Mouse (Mus musculus) MEL (cell line): ENCODE data around the gene Aspg. TPM values are rescaled to one million over a fixed set of nuclear protein-coding genes. Genes with fewer than 3 reads are reported as not detected.

Source experiments
- DNase-seq: peaks from one replicate; pipeline ENCODE4 v3.0.0; 2011; ENCODE audit warnings: low read depth, low spot score
- H3K27ac ChIP-seq: 2 replicates; pipeline ENCODE4 v1.5.1; 2012; ENCODE audit warnings: low read depth, mild to moderate bottlenecking, control low read depth, low read length, moderate library complexity; ENCODE audit not compliant: control insufficient read depth
- H3K27me3 ChIP-seq, 2 experiments: fragments of 150-350 bp in 1 of 2; sonication (generic) in 1 of 2; 2 replicates each; pipeline ENCODE4 v1.6.1; 2012; ENCODE audit warnings: low read length in 2 of 2, mild to moderate bottlenecking in 2 of 2, improper control_type of control experiment in 1 of 2, moderate library complexity in 1 of 2; ENCODE audit not compliant: insufficient read depth in 2 of 2, control insufficient read depth in 1 of 2
- H3K36me3 ChIP-seq, 2 experiments: 2 replicates each; pipeline ENCODE4 v1.6.1; 2012 to 2014; ENCODE audit warnings: low read length in 2 of 2, improper control_type of control experiment in 1 of 2, inconsistent platforms in 1 of 2, mild to moderate bottlenecking in 1 of 2; ENCODE audit not compliant: insufficient read depth in 2 of 2, control insufficient read depth in 1 of 2
- H3K4me1 ChIP-seq, 2 experiments: fragments of 150-350 bp in 1 of 2; sonication (generic) in 1 of 2; 2 replicates each; pipeline ENCODE4 v1.6.1; 2012; ENCODE audit warnings: low read length in 2 of 2, improper control_type of control experiment in 1 of 2, mild to moderate bottlenecking in 1 of 2; ENCODE audit not compliant: insufficient read depth in 2 of 2, control insufficient read depth in 1 of 2
- H3K4me3 ChIP-seq, 2 experiments: fragments of 150-350 bp in 1 of 2; sonication (generic) in 1 of 2; 2 replicates each; pipeline ENCODE4 v1.5.1; 2012; ENCODE audit warnings: low read depth in 2 of 2, low read length in 2 of 2, mild to moderate bottlenecking in 2 of 2, moderate library complexity in 2 of 2, control low read depth in 1 of 2, improper control_type of control experiment in 1 of 2; ENCODE audit not compliant: control insufficient read depth in 1 of 2, insufficient read depth in 1 of 2
- H3K79me2 ChIP-seq: 2 replicates; pipeline ENCODE4 v1.6.1; 2012; ENCODE audit warnings: mild to moderate bottlenecking, low read length, moderate library complexity; ENCODE audit not compliant: control insufficient read depth, poor library complexity, insufficient read depth
- H3K9ac ChIP-seq: 2 replicates; pipeline ENCODE4 v1.6.1; 2012; ENCODE audit warnings: low read depth, mild to moderate bottlenecking, control low read depth, low read length, moderate library complexity; ENCODE audit not compliant: control insufficient read depth, poor library complexity, severe bottlenecking
- H3K9me3 ChIP-seq: fragments of 150-350 bp; sonication (generic); replicated peaks from 2 replicates; pipeline ENCODE4 v1.6.1; 2012; ENCODE audit warnings: mild to moderate bottlenecking, low read length, improper control_type of control experiment, moderate library complexity; ENCODE audit not compliant: insufficient read depth
- BHLHE40 ChIP-seq: IDR thresholded peaks from 2 replicates; pipeline ENCODE4 v1.6.1; 2012; ENCODE audit warnings: low read depth, mild to moderate bottlenecking, inconsistent platforms, low read length, improper control_type of control experiment, borderline replicate concordance
- CHD1 ChIP-seq: IDR thresholded peaks from 2 replicates; pipeline ENCODE4 v1.6.1; 2012; ENCODE audit warnings: low read depth, mild to moderate bottlenecking, inconsistent platforms, low read length, improper control_type of control experiment
- CHD2 ChIP-seq: IDR thresholded peaks from 2 replicates; pipeline ENCODE4 v1.6.1; 2011; ENCODE audit warnings: low read length, improper control_type of control experiment
- CTCF ChIP-seq, 3 experiments: IDR thresholded peaks in 2 of 3; conservative IDR thresholded peaks in 1 of 3; 2 replicates each; pipeline ENCODE4 v1.5.1; 2011 to 2012; ENCODE audit warnings: low read length in 3 of 3, low read depth in 2 of 3, mild to moderate bottlenecking in 2 of 3, improper control_type of control experiment in 1 of 3, inconsistent platforms in 1 of 3, mixed read lengths in 1 of 3, moderate library complexity in 1 of 3; ENCODE audit not compliant: control insufficient read depth in 1 of 3, insufficient read depth in 1 of 3, poor library complexity in 1 of 3, severe bottlenecking in 1 of 3
- E2F4 ChIP-seq: IDR thresholded peaks from 2 replicates; pipeline ENCODE4 v1.6.1; 2011; ENCODE audit warnings: low read depth, low read length, improper control_type of control experiment, borderline replicate concordance
- ELF1 ChIP-seq: IDR thresholded peaks from 2 replicates; pipeline ENCODE4 v1.6.1; 2014; ENCODE audit warnings: low read depth, mild to moderate bottlenecking, inconsistent platforms, low read length, improper control_type of control experiment, moderate library complexity
- EP300 ChIP-seq, 2 experiments: IDR thresholded peaks; 2 replicates each; pipeline ENCODE4 v1.6.1; 2011; ENCODE audit warnings: improper control_type of control experiment in 2 of 2, low read length in 2 of 2, low read depth in 1 of 2, mild to moderate bottlenecking in 1 of 2
- ETS1 ChIP-seq: IDR thresholded peaks from 2 replicates; pipeline ENCODE4 v1.6.1; 2012; ENCODE audit warnings: low read depth, mild to moderate bottlenecking, inconsistent platforms, low read length, improper control_type of control experiment, moderate library complexity
- JUND ChIP-seq: IDR thresholded peaks from 2 replicates; pipeline ENCODE4 v1.6.1; 2011; ENCODE audit warnings: low read depth, mild to moderate bottlenecking, improper control_type of control experiment, low read length
- KAT2A ChIP-seq: conservative IDR thresholded peaks from 2 replicates; pipeline ENCODE4 v1.6.1; 2012; ENCODE audit warnings: low read depth, low read length, improper control_type of control experiment, inconsistent platforms
- MAFK ChIP-seq: IDR thresholded peaks from 2 replicates; pipeline ENCODE4 v1.6.1; 2011; ENCODE audit warnings: low read depth, mild to moderate bottlenecking, low read length, improper control_type of control experiment, borderline replicate concordance
- MAX ChIP-seq: IDR thresholded peaks from 2 replicates; pipeline ENCODE4 v1.6.1; 2011; ENCODE audit warnings: low read length, improper control_type of control experiment
- MXI1 ChIP-seq: IDR thresholded peaks from 2 replicates; pipeline ENCODE4 v1.6.1; 2011; ENCODE audit warnings: mild to moderate bottlenecking, low read depth, low read length, improper control_type of control experiment
- MYB ChIP-seq: IDR thresholded peaks from 2 replicates; pipeline ENCODE4 v1.6.1; 2011; ENCODE audit warnings: mild to moderate bottlenecking, low read depth, low read length, improper control_type of control experiment
- MYC ChIP-seq: IDR thresholded peaks from 2 replicates; pipeline ENCODE4 v1.6.1; 2011; ENCODE audit warnings: low read depth, mild to moderate bottlenecking, low read length, improper control_type of control experiment, moderate library complexity
- POLR2AphosphoS2 ChIP-seq: IDR thresholded peaks from 2 replicates; pipeline ENCODE4 v1.6.1; 2011; ENCODE audit warnings: low read length, improper control_type of control experiment
- RCOR1 ChIP-seq: IDR thresholded peaks from 2 replicates; pipeline ENCODE4 v1.6.1; 2012; ENCODE audit warnings: low read depth, mild to moderate bottlenecking, inconsistent platforms, low read length, improper control_type of control experiment
- SIN3A ChIP-seq: IDR thresholded peaks from 2 replicates; pipeline ENCODE4 v1.6.1; 2012; ENCODE audit warnings: low read length, improper control_type of control experiment, inconsistent platforms
- SMC3 ChIP-seq: IDR thresholded peaks from 2 replicates; pipeline ENCODE4 v1.6.1; 2011; ENCODE audit warnings: low read depth, low read length, improper control_type of control experiment
- TAL1 ChIP-seq: IDR thresholded peaks from 2 replicates; pipeline ENCODE4 v1.6.1; 2012; ENCODE audit warnings: mild to moderate bottlenecking, inconsistent platforms, low read length, moderate library complexity, mixed read lengths
- TBP ChIP-seq: IDR thresholded peaks from 2 replicates; pipeline ENCODE4 v1.8.0; 2011; ENCODE audit warnings: low read depth, low read length, improper control_type of control experiment
- TCF12 ChIP-seq: IDR thresholded peaks from 2 replicates; pipeline ENCODE4 v1.6.1; 2014; ENCODE audit warnings: low read depth, mild to moderate bottlenecking, inconsistent platforms, low read length, improper control_type of control experiment, moderate library complexity
- UBTF ChIP-seq: IDR thresholded peaks from 2 replicates; pipeline ENCODE4 v1.6.1; 2012; ENCODE audit warnings: low read depth, mild to moderate bottlenecking, inconsistent platforms, low read length, improper control_type of control experiment, moderate library complexity, borderline replicate concordance; ENCODE audit not compliant: insufficient read depth
- USF1 ChIP-seq: IDR thresholded peaks from 2 replicates; pipeline ENCODE4 v1.6.1; 2014; ENCODE audit warnings: low read depth, mild to moderate bottlenecking, inconsistent platforms, low read length, improper control_type of control experiment, moderate library complexity
- USF2 ChIP-seq, 2 experiments: IDR thresholded peaks; 2 replicates each; pipeline ENCODE4 v1.6.1; 2011 to 2012; ENCODE audit warnings: improper control_type of control experiment in 2 of 2, low read length in 2 of 2, borderline replicate concordance in 1 of 2, inconsistent platforms in 1 of 2, low read depth in 1 of 2, mild to moderate bottlenecking in 1 of 2; ENCODE audit not compliant: insufficient read depth in 1 of 2
- ZKSCAN1 ChIP-seq: IDR thresholded peaks from 2 replicates; pipeline ENCODE4 v1.6.1; 2012; ENCODE audit warnings: low read depth, mild to moderate bottlenecking, inconsistent platforms, low read length, improper control_type of control experiment, moderate library complexity
- ZMIZ1 ChIP-seq: IDR thresholded peaks from 2 replicates; pipeline ENCODE4 v1.6.1; 2012; ENCODE audit warnings: low read depth, mild to moderate bottlenecking, inconsistent platforms, low read length, improper control_type of control experiment, moderate library complexity
- polyA plus RNA-seq, 2 experiments: library from polyadenylated mRNA; stranded (reverse) in 1 of 2; unstranded in 1 of 2; fragments of >175 nt in 1 of 2; fragments of >200 nt in 1 of 2; gene quantifications; 2 replicates each; pipeline versions ENCODE4 v1.2.1 to v1.2.4; 2012; ENCODE audit warnings: low replicate concordance in 2 of 2, low read depth in 1 of 2; ENCODE audit not compliant: insufficient read length in 2 of 2, insufficient read depth in 1 of 2, missing spikeins in 1 of 2
- total RNA-seq: library from RNA; depleted of rRNA; stranded (reverse); fragments of 300-350 nt; gene quantifications from 2 replicates; pipeline ENCODE4 v1.2.3, GENCODE M21; 2012

Aspg gene
- total and polyA plus RNA-seq, 3 experiments, result not detected

- peaks cover 4% of the 10 kb centered on the region; the same call in 1 of the 2 replicates for H3K9me3 ChIP-seq
- H3K36me3 ChIP-seq, result no peaks in the 10 kb centered on the region
- no peak overlapping the region for H3K9ac ChIP-seq
- no peak overlapping the region for H3K4me3 ChIP-seq
- no peak overlapping the region for H3K27ac ChIP-seq
- no peaks in the 10 kb centered on the region for H3K4me1 ChIP-seq
- H3K27me3 ChIP-seq, result no peaks in the 10 kb centered on the region
- no peaks in the 10 kb centered on the region for H3K79me2 ChIP-seq
- DNase-seq, result no peak
- TF ChIP-seq UBTF (no peak), MYC (no peak), JUND (no peak), TCF12 (no peak), ZMIZ1 (no peak), EP300 (IDR thresholded peaks at IDR 0.05; ENCODE audit: low read depth in 1 of 2, low read length in 2 of 2) (no peak), MXI1 (no peak), RCOR1 (no peak), MYB (no peak), CHD1 (no peak), POLR2AphosphoS2 (no peak), KAT2A (no peak), ZKSCAN1 (no peak), USF1 (no peak), E2F4 (no peak)
Observed at GRCm38 (mm10) chr12:112163981-112164839, 57.7 kb downstream of the Aspg start.

GRCm38 (mm10) chr12:112164840-112165219, 58.4 kb downstream of the Aspg start:
- peaks cover 4% of the 10 kb centered on the region; the same call in 1 of the 2 replicates for H3K9me3 ChIP-seq
- DNase-seq, result no peak
- H3K27me3 ChIP-seq, result no peaks in the 10 kb centered on the region
- no peak overlapping the region for H3K9ac ChIP-seq
- no peaks in the 10 kb centered on the region for H3K4me1 ChIP-seq
- H3K27ac ChIP-seq, result no peak overlapping the region
- TF ChIP-seq ETS1, result no peak
- no peak for TF ChIP-seq ELF1
- TF ChIP-seq BHLHE40, result no peak
- TF ChIP-seq JUND, result no peak
- TF ChIP-seq TBP, result no peak
- no peak for TF ChIP-seq TAL1
- TF ChIP-seq USF1, result no peak
- TF ChIP-seq SIN3A, result no peak
- TF ChIP-seq MYB, result no peak
- no peak for TF ChIP-seq TCF12
- no peak for TF ChIP-seq ZKSCAN1
- TF ChIP-seq CHD2, result no peak
- no peak for TF ChIP-seq POLR2AphosphoS2
- TF ChIP-seq MAFK, result no peak
- no peak for TF ChIP-seq SMC3
- TF ChIP-seq MAX, result no peak
- no peak for TF ChIP-seq CTCF (IDR thresholded peaks at IDR 0.05 in 2 of 3, conservative IDR thresholded peaks at IDR 0.05 in 1 of 3; ENCODE audit: control insufficient read depth in 1 of 3, insufficient read depth in 1 of 3, low read depth in 2 of 3, low read length in 3 of 3, poor library complexity in 1 of 3, severe bottlenecking in 1 of 3)
- TF ChIP-seq KAT2A, result no peak
- TF ChIP-seq MXI1, result no peak
- no peak for TF ChIP-seq USF2 (IDR thresholded peaks at IDR 0.05; ENCODE audit: borderline replicate concordance in 1 of 2, insufficient read depth in 1 of 2, low read depth in 1 of 2, low read length in 2 of 2)
- H3K36me3 ChIP-seq, result no peaks in the 10 kb centered on the region
- H3K4me3 ChIP-seq, result no peak overlapping the region
- H3K79me2 ChIP-seq, result no peaks in the 10 kb centered on the region
